Mouse (Mus musculus): ENCODE measurements around the gene Stk36. TPM values are rescaled to one million over a fixed set of nuclear protein-coding genes. Genes with fewer than 3 reads are reported as not detected.

Stk36 gene
- 0.14 to 0.33 TPM (median 0.30 TPM) in 3 of 4 replicates, not detected in the other for total RNA-seq (2023)

DNA sequence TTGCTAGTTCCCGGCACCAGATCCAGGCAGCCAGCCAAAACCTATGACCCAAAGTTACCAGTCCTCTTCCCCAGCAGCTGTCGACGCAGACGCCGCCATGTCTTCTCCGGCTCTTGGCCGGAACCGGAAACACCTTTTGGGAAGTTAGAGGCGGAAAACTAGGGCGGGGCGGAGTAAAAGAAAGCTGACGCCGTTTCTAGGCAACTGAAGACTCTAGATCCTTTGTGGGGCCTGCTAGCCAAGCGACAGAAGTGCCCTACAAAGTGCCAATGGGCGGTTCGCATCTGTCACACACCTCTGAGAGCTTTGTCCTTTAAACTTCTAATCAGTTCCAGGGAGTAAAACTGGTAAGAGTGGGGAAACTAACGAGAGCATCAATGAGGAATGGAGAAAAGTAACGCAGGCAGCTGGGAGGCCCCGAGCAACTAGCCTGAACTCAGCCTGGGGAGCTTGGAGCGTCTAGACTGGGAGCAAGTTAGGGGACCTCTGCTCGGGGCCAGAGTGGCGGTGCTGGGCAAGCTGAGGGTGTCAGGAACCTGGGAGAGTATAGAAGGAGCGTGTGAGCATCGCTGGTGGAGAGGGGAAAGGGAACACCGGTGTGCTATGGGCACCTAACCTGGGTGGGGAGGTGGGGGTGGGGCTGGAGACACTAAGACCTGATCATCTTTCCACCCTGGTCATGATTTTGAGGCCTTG, at the start of gene Stk36, which contains the start of gene Rnf25:
Gene Stk36, plus strand, starts transcription at position 179 of the 696 bp plus-strand sequence.
Gene Rnf25, minus strand, starts transcription at position 131 of the 696 bp plus-strand sequence.

DNA sequence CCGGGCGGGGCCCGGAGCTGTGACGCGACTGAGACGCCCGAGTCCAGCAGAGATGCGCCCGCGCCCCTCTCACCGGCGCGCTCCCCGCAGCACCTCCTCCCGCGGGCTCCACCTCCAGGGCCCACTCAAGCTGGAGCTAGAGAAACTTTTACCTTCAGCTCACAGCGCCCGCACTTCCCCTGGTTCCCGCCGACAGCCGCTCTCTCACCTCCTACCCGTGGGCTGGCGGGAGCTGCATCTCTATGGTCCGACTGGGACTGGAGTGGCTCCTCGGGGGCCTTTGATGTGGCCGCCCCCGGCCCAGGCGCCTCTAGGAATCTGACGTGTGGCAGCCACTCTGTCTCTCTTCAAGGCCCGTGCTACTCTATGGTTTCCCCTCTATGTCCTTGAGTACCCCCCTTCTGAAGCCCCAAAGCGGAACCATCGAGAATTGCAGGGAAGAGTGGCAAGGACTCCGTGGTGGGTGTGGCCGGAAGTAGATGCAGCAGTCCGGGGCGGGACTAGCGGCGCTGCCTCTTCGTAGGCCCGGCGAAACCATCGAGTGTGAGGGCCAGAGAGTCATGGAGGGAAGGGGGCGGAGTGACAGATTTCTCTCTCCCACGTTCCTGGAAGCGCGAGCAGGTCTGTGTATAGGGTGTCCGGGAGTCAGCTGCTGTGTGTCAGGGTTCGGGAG, 13.3 kb upstream of the Stk36 start, which contains the start of the genes Zfp142 and Bcs1l:
Gene Zfp142, minus strand, starts transcription at position 474 of the 673 bp plus-strand sequence.
Gene Bcs1l, plus strand, starts transcription at position 517 of the 673 bp plus-strand sequence.

DNA sequence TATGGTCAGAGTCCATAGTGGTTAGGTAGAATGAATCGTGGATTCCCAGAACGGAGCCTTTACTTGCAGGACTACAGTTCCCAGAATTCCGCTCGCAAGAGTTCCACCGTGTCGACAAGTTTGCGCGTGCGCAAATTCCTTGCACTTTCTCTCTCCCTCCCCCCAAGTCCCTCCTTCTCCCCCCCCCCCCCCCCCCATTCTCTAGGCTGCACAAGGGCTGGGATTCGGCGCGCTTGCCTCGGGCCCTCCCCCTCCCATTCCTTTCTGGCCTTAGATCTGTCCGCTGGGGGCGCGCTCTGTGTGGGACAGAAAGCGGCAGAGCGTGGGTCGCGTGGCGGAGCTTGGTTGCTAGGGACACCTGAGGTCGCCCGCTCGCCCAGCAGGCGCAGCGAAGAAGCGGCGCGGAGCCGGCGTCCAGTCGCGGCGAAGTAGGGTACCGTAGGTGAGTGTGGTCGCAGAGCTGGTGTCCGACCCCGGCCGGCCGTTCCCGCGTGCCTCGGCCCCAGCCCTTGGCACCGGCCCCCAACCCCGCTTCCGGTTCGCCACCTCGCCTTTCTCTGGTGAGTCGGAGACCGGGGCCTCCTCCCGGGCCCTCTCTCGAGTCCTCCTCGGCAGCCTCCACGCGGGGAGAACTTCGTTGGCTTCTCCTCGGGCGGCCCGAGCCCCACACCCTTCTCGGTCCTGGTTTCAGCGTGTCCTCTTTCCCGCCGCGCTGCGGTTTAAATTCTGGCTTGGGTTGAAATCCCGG, 60.4 kb downstream of the Stk36 start, which contains the start of gene Ttll4:
Gene Ttll4, plus strand, starts transcription at position 298 of the 748 bp plus-strand sequence.

Other genes starting within 250 kb of the Stk36 start
- gene Catip, start 239.3 kb upstream of the Stk36 start, total RNA-seq (2023) = not detected in 4 replicates
- 2.9 to 8.0 TPM (median 4.2 TPM) in 4 replicates for gene Slc11a1, start 226.2 kb upstream of the Stk36 start, total RNA-seq (2023)
- gene Ctdsp1, start 209.9 kb upstream of the Stk36 start, total RNA-seq (2023) = 106 to 122 TPM (median 113 TPM) in 4 replicates
- 0.22 TPM in 1 of 4 replicates, not detected in the others for gene Vil1, start 192.1 kb upstream of the Stk36 start, total RNA-seq (2023)
- 25.1 to 29.8 TPM (median 25.4 TPM) in 4 replicates for gene Cnot9, start 95.4 kb upstream of the Stk36 start, total RNA-seq (2023)
- 0.30 to 0.70 TPM (median 0.32 TPM) in 3 of 4 replicates, not detected in the other for gene Plcd4, start 58.6 kb upstream of the Stk36 start, total RNA-seq (2023)
- 35.5 to 40.1 TPM (median 37.0 TPM) in 4 replicates for gene Usp37, start 57.2 kb upstream of the Stk36 start, total RNA-seq (2023)
- 45.5 to 47.8 TPM (median 46.6 TPM) in 4 replicates for gene Zfp142, start 13.2 kb upstream of the Stk36 start, total RNA-seq (2023)
- gene Bcs1l, start 13.2 kb upstream of the Stk36 start, total RNA-seq (2023) = 8.4 to 9.6 TPM (median 9.3 TPM) in 4 replicates
- gene Rnf25, start within 50 bp of the Stk36 start, total RNA-seq (2023) = 56.6 to 69.0 TPM (median 61.8 TPM) in 4 replicates
- gene Ttll4, start 60.3 kb downstream of the Stk36 start, total RNA-seq (2023) = 40.5 to 45.2 TPM (median 43.5 TPM) in 4 replicates
- gene Cyp27a1, start 112.1 kb downstream of the Stk36 start, total RNA-seq (2023) = 12.4 to 18.7 TPM (median 13.0 TPM) in 4 replicates
- gene Prkag3, start 147.8 kb downstream of the Stk36 start, total RNA-seq (2023) = not detected in 4 replicates
- gene Wnt6, start 170.4 kb downstream of the Stk36 start, total RNA-seq (2023) = not detected in 4 replicates
- 1.2 to 3.0 TPM (median 2.0 TPM) in 4 replicates for gene Wnt10a, start 190.1 kb downstream of the Stk36 start, total RNA-seq (2023)

Measured in B cell, adult 62 days (primary cell).